Mouse (Mus musculus) lung, adult 2 months (tissue): ENCODE measurements around the gene Itga6. TPM values are rescaled to one million over a fixed set of nuclear protein-coding genes. Genes with fewer than 3 reads are reported as not detected.

Experiments used
- DNase-seq: peaks from one replicate; pipeline ENCODE4 v3.0.0; 2022
- H3K4me1 ChIP-seq: fragments of 200-500 bp; 2 replicates; pipeline ENCODE4 v1.6.1; 2011; ENCODE audit warnings: low read length; ENCODE audit not compliant: control insufficient read depth, insufficient read depth
- H3K4me3 ChIP-seq: fragments of 200-500 bp; replicated peaks from 2 replicates; pipeline ENCODE3; 2011; ENCODE audit warnings: low read depth, mild to moderate bottlenecking, control low read depth, low read length; ENCODE audit errors: extremely low read depth
- CTCF ChIP-seq: fragments of 200-500 bp; IDR thresholded peaks from 2 replicates; pipeline ENCODE4 v1.5.1; 2011; ENCODE audit warnings: mild to moderate bottlenecking, low read length, control low read depth; ENCODE audit not compliant: insufficient read depth
- POLR2A ChIP-seq: fragments of 200-500 bp; IDR thresholded peaks from 2 replicates; pipeline ENCODE4 v1.6.1; 2011; ENCODE audit warnings: low read depth, mild to moderate bottlenecking, control low read depth, low read length, borderline replicate concordance; ENCODE audit errors: extremely low read depth
- WGBS: fragments of 180-500 bp; shearing (Covaris S2); methylation state at CpG from one replicate; pipeline ENCODE4 v1.1.7; 2018; 5-methylcytosine and 5-hydroxymethylcytosine counted together
- polyA plus RNA-seq: library from polyadenylated mRNA; depleted of rRNA; stranded (reverse); fragments of >200 nt; gene quantifications from 2 replicates; pipeline ENCODE4 v1.2.3, GENCODE M21; 2012

The Itga6 gene
- polyA plus RNA-seq, 1 experiment: 45.2 TPM

GRCm38 (mm10) chr2:71758591-71759531, 13.4 kb downstream of the Itga6 start:
- no peak for DNase-seq
- H3K4me3 ChIP-seq: no peak overlapping the region
- H3K4me1 ChIP-seq: peaks cover 3% of the 10 kb centered on the region
- 46% methylated on average over 19 of the region's 19 CpGs for WGBS
- TF ChIP-seq POLR2A: no peak
- TF ChIP-seq CTCF: no peak

- WGBS: 71% methylated on average over 4 of the region's 4 CpGs
- no peak for DNase-seq
- no peak for TF ChIP-seq POLR2A
- TF ChIP-seq CTCF: no peak
- no peak overlapping the region for H3K4me3 ChIP-seq
- H3K4me1 ChIP-seq: peaks cover 3% of the 10 kb centered on the region
Measured at GRCm38 (mm10) chr2:71760091-71760490, 14.7 kb downstream of the Itga6 start.

GRCm38 (mm10) chr2:71761081-71761480, 15.7 kb downstream of the Itga6 start:
- DNase-seq: no peak
- TF ChIP-seq CTCF: no peak
- no peak for TF ChIP-seq POLR2A
- WGBS: 90% methylated on average over 9 of the region's 9 CpGs
- peaks cover 3% of the 10 kb centered on the region for H3K4me1 ChIP-seq
- H3K4me3 ChIP-seq: no peak overlapping the region

GRCm38 (mm10) chr2:71764525-71764924, 19.1 kb downstream of the Itga6 start:
- whole genome bisulfite sequencing: 68% methylated on average over 5 of the region's 5 CpGs
- Histone ChIP-seq H3K4me1 (no peaks in the 10 kb centered on the region), H3K4me3 (no peak overlapping the region)
- TF ChIP-seq POLR2A: no peak
- TF ChIP-seq CTCF: no peak
- DNase-seq: no peak

GRCm38 (mm10) chr2:71764961-71765735, 19.7 kb downstream of the Itga6 start:
- no peaks in the 10 kb centered on the region for H3K4me1 ChIP-seq
- WGBS: 60% methylated on average over 3 of the region's 3 CpGs
- DNase-seq: no peak
- H3K4me3 ChIP-seq: no peak overlapping the region
- TF ChIP-seq CTCF (no peak), POLR2A (no peak)

GRCm38 (mm10) chr2:71766007-71766406, 20.6 kb downstream of the Itga6 start:
- TF ChIP-seq CTCF (no peak), POLR2A (no peak)
- H3K4me1 ChIP-seq: no peaks in the 10 kb centered on the region
- 63% methylated on average over 5 of the region's 5 CpGs for WGBS
- no peak for DNase-seq
- H3K4me3 ChIP-seq: no peak overlapping the region

GRCm38 (mm10) chr2:71767019-71767610, 21.7 kb downstream of the Itga6 start:
- Histone ChIP-seq H3K4me3 (no peak overlapping the region), H3K4me1 (peaks cover under 1% of the 10 kb centered on the region; the same call in 1 of the 2 replicates)
- WGBS: 55% methylated on average over 6 of the region's 6 CpGs
- DNase-seq: no peak
- TF ChIP-seq CTCF: no peak
- no peak for TF ChIP-seq POLR2A

- TF ChIP-seq POLR2A: no peak
- TF ChIP-seq CTCF: no peak
- no peak for DNase-seq
- H3K4me1 ChIP-seq: peaks cover 3% of the 10 kb centered on the region; the same call in 1 of the 2 replicates
- H3K4me3 ChIP-seq: peak overlapping the region; percentile 29
- WGBS: 37% methylated on average over 4 of the region's 4 CpGs
Measured at GRCm38 (mm10) chr2:71771762-71772161, 26.3 kb downstream of the Itga6 start.

GRCm38 (mm10) chr2:71773714-71774113, 28.3 kb downstream of the Itga6 start:
- 64% methylated on average over 5 of the region's 5 CpGs for WGBS
- DNase-seq: no peak
- no peak overlapping the region for H3K4me3 ChIP-seq
- H3K4me1 ChIP-seq: peaks cover 3% of the 10 kb centered on the region; the same call in 1 of the 2 replicates
- TF ChIP-seq POLR2A (no peak), CTCF (no peak)
